In genomic region chr11:55128411-55128810, GRCm38 (mm10) we compare ENCODE assay signal across 49 mouse cellular contexts. TPM values are rescaled to one million over a fixed set of nuclear protein-coding genes. Genes with fewer than 3 reads are reported as not detected.
"Had no signal": no experiment of that assay in that cellular context is flagged by ENCODE, and none has a peak within 500 bp of the region (broad histone marks: within the 10 kb centered on the region; RNA-seq: fewer than 3 reads in every experiment).

No protein-coding gene starts in this region.

- ATAC-seq: hindbrain, embryonic 16.5 days; hindbrain, postnatal 0 days; inflammation-experienced regulatory T-cells, adult 6 months; intestine, embryonic 15.5 days; intestine, embryonic 16.5 days had no signal

- H3K9me3 ChIP-seq: heart, embryonic 10.5 days; heart, embryonic 12.5 days; heart, embryonic 13.5 days; heart, embryonic 15.5 days; hindbrain, embryonic 10.5 days; hindbrain, embryonic 12.5 days; hindbrain, embryonic 13.5 days; hindbrain, embryonic 15.5 days; intestine, embryonic 15.5 days; kidney, embryonic 15.5 days had no signal

- H3K27me3 ChIP-seq: heart, embryonic 12.5 days; heart, embryonic 13.5 days; heart, embryonic 15.5 days; hindbrain, embryonic 12.5 days; hindbrain, embryonic 13.5 days; hindbrain, embryonic 15.5 days; intestine, embryonic 15.5 days; kidney, embryonic 15.5 days had no signal

- H3K4me2 ChIP-seq: heart, embryonic 11.5 days; heart, embryonic 12.5 days; heart, embryonic 13.5 days; heart, embryonic 15.5 days; hindbrain, embryonic 12.5 days; hindbrain, embryonic 13.5 days; hindbrain, embryonic 14.5 days; hindbrain, embryonic 15.5 days; intestine, embryonic 15.5 days; kidney, embryonic 15.5 days had no signal

- H3K9ac ChIP-seq: heart, embryonic 12.5 days; heart, embryonic 13.5 days; heart, embryonic 15.5 days; hindbrain, embryonic 12.5 days; hindbrain, embryonic 13.5 days; hindbrain, embryonic 14.5 days; hindbrain, embryonic 15.5 days; intestine, embryonic 15.5 days; kidney, embryonic 15.5 days had no signal

- H3K36me3 ChIP-seq: heart, embryonic 10.5 days; heart, embryonic 12.5 days; heart, embryonic 13.5 days; heart, embryonic 15.5 days; hindbrain, embryonic 10.5 days; hindbrain, embryonic 12.5 days; hindbrain, embryonic 13.5 days; hindbrain, embryonic 15.5 days; intestine, embryonic 15.5 days; kidney, embryonic 15.5 days had no signal

- H3K4me1 ChIP-seq: heart, embryonic 10.5 days; heart, embryonic 12.5 days; heart, embryonic 13.5 days; heart, embryonic 15.5 days; hindbrain, embryonic 10.5 days; hindbrain, embryonic 12.5 days; hindbrain, embryonic 13.5 days; hindbrain, embryonic 15.5 days; intestine, embryonic 15.5 days; kidney, embryonic 15.5 days had no signal

- H3K27ac ChIP-seq: heart, embryonic 10.5 days; heart, embryonic 13.5 days; heart, embryonic 15.5 days; hindbrain, embryonic 10.5 days; hindbrain, embryonic 12.5 days; hindbrain, embryonic 13.5 days; hindbrain, embryonic 14.5 days; hindbrain, embryonic 15.5 days; hindbrain, postnatal 0 days; intestine, embryonic 15.5 days; kidney, embryonic 15.5 days; kidney, postnatal 0 days; layer of hippocampus, adult 2 months; left cerebral cortex, adult 2 months had no signal

- DNase-seq: heart, postnatal 10 days; heart, postnatal 14 days; heart, postnatal 36 days; heart, postnatal 4 days; kidney, adult 11 months; kidney, adult 18-20 months; kidney, adult 2 months; kidney, adult 8-10 months; kidney, adult 9 months; kidney, postnatal 10 days; kidney, postnatal 25 days; kidney, postnatal 36 days; kidney, postnatal 4 days; layer of hippocampus, adult 9-11 months; layer of hippocampus, postnatal 36 days had no signal

- H3K4me3 ChIP-seq: heart, embryonic 10.5 days; heart, embryonic 12.5 days; heart, embryonic 13.5 days; heart, embryonic 15.5 days; hindbrain, embryonic 10.5 days; hindbrain, embryonic 12.5 days; hindbrain, embryonic 13.5 days; hindbrain, embryonic 15.5 days; intestine, embryonic 15.5 days; kidney, embryonic 15.5 days; layer of hippocampus, adult 2 months; left cerebral cortex, adult 2 months had no signal

RNA-seq across cellular contexts. Expression of gene Slc36a3, which starts 23.1 kb away (rescaled TPM):
- total RNA-seq: heart, postnatal 10 days; heart, postnatal 14 days; heart, postnatal 25 days; heart, postnatal 36 days; heart, postnatal 4 days; hematopoietic stem cell, adult 5-6 weeks; hindbrain, postnatal 0 days; layer of hippocampus, adult 18-20 months; layer of hippocampus, adult 2 months; layer of hippocampus, adult 8-10 months; layer of hippocampus, postnatal 10 days; layer of hippocampus, postnatal 14 days; layer of hippocampus, postnatal 25 days; layer of hippocampus, postnatal 36 days; left cerebral cortex, adult 18-20 months; left cerebral cortex, adult 2 months had no signal
- polyA plus RNA-seq: heart, embryonic 10.5 days; heart, embryonic 11.5 days; heart, embryonic 12.5 days; heart, embryonic 13.5 days; heart, embryonic 14.5 days; heart, embryonic 15.5 days; heart, embryonic 16.5 days; heart, postnatal 0 days; hindbrain, embryonic 10.5 days; hindbrain, embryonic 11.5 days; hindbrain, embryonic 12.5 days; hindbrain, embryonic 13.5 days; hindbrain, embryonic 14.5 days; hindbrain, embryonic 15.5 days; hindbrain, embryonic 16.5 days; hindbrain, postnatal 0 days; intestine, embryonic 14.5 days; intestine, embryonic 15.5 days; intestine, embryonic 16.5 days; kidney, embryonic 14.5 days; kidney, embryonic 15.5 days; kidney, embryonic 16.5 days; kidney, postnatal 0 days had no signal

RNA-seq across cellular contexts. Expression of gene Ccdc69, which starts 50.5 kb away (rescaled TPM):
- total RNA-seq: hindbrain, postnatal 0 days; layer of hippocampus, postnatal 14 days had no signal

RNA-seq across cellular contexts. Expression of gene Slc36a2, which starts 56.5 kb away (rescaled TPM):
- total RNA-seq: hematopoietic stem cell, adult 5-6 weeks had no signal
